Mouse (Mus musculus): ENCODE results near the gene Slc6a6. TPM values are rescaled to one million over a fixed set of nuclear protein-coding genes. Genes with fewer than 3 reads are reported as not detected.

The Slc6a6 gene
- polyA plus RNA-seq, 1 experiment = 96.3 TPM

DNA sequence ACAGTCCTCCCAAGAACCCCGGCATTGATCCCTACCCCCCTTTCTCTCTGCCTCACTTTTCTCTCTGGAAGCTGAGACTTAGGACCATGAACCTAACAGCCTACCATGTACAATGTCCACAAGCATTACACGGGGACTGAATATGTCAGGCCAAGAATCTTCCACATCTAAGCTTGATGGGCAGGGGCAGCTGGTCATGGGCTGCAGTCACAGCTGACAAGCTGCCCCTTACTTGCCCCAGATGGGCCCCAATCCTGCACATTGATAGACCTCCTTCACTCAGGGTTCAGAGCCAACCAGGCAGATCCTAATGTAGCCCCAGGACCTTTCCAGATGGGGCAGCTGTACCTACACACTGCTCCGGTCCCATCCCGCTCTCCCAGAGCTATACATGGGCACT, 112.9 kb downstream of the Slc6a6 start:
- TF ChIP-seq CTCF (IDR thresholded peaks at IDR 0.05; ENCODE audit: borderline replicate concordance, extremely low read depth, insufficient read depth, insufficient read length) = no peak
- TF ChIP-seq POLR2A (IDR thresholded peaks at IDR 0.05; ENCODE audit: borderline replicate concordance, extremely low read depth, insufficient read depth, insufficient read length, poor library complexity, severe bottlenecking) = no peak
- no peak for DNase-seq (ENCODE audit: low read depth)

DNA sequence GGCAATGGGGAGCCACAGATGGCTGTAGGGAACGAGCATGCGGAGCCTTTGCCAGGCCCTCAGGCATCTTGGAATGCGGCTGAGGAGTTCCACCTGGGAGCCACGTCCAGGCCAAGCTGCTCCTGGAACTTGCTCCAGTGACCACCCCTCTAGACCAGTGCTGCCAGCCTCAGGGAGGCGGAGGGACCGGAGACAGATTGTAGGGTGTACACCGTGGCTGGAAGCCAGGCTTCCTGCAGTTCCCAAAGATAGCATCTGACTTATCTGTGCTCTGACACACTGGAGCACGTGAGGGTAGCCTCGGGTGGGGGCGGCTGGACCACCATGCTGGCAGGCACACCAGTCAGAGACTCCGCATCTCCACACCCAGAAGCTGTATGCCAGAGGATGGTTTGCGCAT, 114.6 kb downstream of the Slc6a6 start:
- DNase-seq (ENCODE audit: low read depth) = peak; percentile 24

DNA sequence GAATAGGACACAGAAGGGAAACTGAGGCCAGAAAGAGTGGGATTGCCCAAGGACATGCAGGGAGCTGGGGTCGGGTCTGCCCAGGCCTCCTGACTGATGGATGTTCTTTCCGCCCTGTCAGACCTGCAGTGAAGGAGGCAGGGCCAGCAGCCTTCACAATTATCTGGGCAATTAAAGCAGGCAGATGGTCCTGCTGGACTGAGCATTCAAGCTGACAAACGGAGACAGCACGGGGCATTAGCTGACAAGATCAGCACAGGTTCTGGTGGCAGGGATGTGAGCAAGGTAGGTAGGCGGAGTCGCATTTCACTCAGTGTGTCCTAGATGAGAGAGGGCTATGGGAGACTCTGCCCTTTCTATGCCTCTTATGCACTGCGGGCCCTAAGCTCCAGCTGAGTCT, 120.3 kb downstream of the Slc6a6 start:
- no peak for TF ChIP-seq POLR2A (IDR thresholded peaks at IDR 0.05; ENCODE audit: borderline replicate concordance, extremely low read depth, insufficient read depth, insufficient read length, poor library complexity, severe bottlenecking)
- TF ChIP-seq CTCF (IDR thresholded peaks at IDR 0.05; ENCODE audit: borderline replicate concordance, extremely low read depth, insufficient read depth, insufficient read length) = no peak
- peak; percentile 25 for DNase-seq (ENCODE audit: low read depth)

More for the DNA sequence above, 114.6 kb downstream of the Slc6a6 start:
- TF ChIP-seq CTCF (IDR thresholded peaks at IDR 0.05; ENCODE audit: borderline replicate concordance, extremely low read depth, insufficient read depth, insufficient read length) = no peak
- TF ChIP-seq POLR2A (IDR thresholded peaks at IDR 0.05; ENCODE audit: borderline replicate concordance, extremely low read depth, insufficient read depth, insufficient read length, poor library complexity, severe bottlenecking) = no peak

DNA sequence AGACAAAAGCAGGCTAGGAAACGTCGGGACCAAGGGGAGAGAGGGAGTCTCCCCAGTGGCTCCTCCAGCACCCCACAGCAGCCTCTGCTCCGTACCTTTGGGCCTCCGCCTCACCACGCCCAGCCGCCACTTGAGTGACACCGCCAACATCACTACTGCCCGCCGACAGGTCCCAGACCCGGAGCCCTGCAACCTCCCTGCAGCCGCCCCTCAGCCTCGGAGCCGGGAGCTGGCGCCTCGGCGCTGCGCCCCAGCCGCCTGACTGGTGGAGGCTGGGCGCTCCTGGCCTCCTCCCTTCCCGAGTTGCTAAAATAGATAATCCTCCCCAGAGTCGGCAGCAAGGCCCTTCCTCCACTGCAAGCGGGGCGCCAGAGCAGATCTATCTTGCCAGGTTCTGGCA, 123.3 kb downstream of the Slc6a6 start:
- peak; percentile 42 for DNase-seq (ENCODE audit: low read depth)
- TF ChIP-seq CTCF (IDR thresholded peaks at IDR 0.05; ENCODE audit: borderline replicate concordance, extremely low read depth, insufficient read depth, insufficient read length) = no peak
- no peak for TF ChIP-seq POLR2A (IDR thresholded peaks at IDR 0.05; ENCODE audit: borderline replicate concordance, extremely low read depth, insufficient read depth, insufficient read length, poor library complexity, severe bottlenecking)

DNA sequence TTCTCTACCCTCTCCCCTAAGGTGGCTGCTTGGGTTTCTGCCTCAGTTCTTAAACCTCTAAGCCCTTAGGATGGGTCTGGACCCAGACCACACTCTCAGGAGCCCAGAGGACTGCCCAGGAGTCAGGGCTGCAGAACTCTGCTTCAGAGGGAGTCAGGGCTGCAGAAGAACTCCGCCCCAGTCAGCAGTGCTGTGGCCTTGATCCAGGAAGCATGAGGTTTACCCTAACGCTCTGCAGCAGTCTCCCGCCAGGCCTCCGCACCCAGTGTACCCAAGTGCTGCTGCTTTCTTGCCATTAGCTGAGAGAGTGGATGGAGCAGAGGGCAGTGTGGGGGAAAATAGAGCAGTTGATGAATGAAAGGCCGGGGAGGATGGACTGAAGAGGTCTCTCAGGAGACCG, 124.2 kb downstream of the Slc6a6 start:
- no peak for TF ChIP-seq POLR2A (IDR thresholded peaks at IDR 0.05; ENCODE audit: borderline replicate concordance, extremely low read depth, insufficient read depth, insufficient read length, poor library complexity, severe bottlenecking)
- no peak for TF ChIP-seq CTCF (IDR thresholded peaks at IDR 0.05; ENCODE audit: borderline replicate concordance, extremely low read depth, insufficient read depth, insufficient read length)
- DNase-seq (ENCODE audit: low read depth) = no peak

Other genes with a start within 250 kb of the Slc6a6 start
- 14.0 and 14.5 TPM in 2 replicates for gene Chchd4, start 210.5 kb upstream of the Slc6a6 start, polyA plus RNA-seq (2012; rRNA removed)
- 52.6 and 58.6 TPM in 2 replicates for gene Tmem43, start 210.3 kb upstream of the Slc6a6 start, polyA plus RNA-seq (2012; rRNA removed)
- gene Xpc, start 168.2 kb upstream of the Slc6a6 start, polyA plus RNA-seq (2012; rRNA removed) = 13.9 and 17.3 TPM in 2 replicates
- gene Lsm3, start 168.1 kb upstream of the Slc6a6 start, polyA plus RNA-seq (2012; rRNA removed) = 87.3 and 117 TPM in 2 replicates
- gene Grip2, start 143.2 kb downstream of the Slc6a6 start, polyA plus RNA-seq (2012; rRNA removed) = 18.6 and 21.0 TPM in 2 replicates
- gene Ccdc174, start 194.0 kb downstream of the Slc6a6 start, polyA plus RNA-seq (2012; rRNA removed) = 17.9 and 20.5 TPM in 2 replicates
- 2.9 and 4.4 TPM in 2 replicates for gene 4930590J08Rik, start 218.8 kb downstream of the Slc6a6 start, polyA plus RNA-seq (2012; rRNA removed)

All from brain, embryonic 14.5 days (tissue).